Mouse (Mus musculus): Measurements from ENCODE around the gene Ugt1a8. TPM values are rescaled to one million over a fixed set of nuclear protein-coding genes. Genes with fewer than 3 reads are reported as not detected.

Ugt1a8 gene
- polyA plus RNA-seq, 1 experiment from 2014 or later: not detected

GRCm38 (mm10) chr1:88263778-88264177 is 176.2 kb downstream of the Ugt1a8 start:
- Histone ChIP-seq H3K27me3 (no peaks in the 10 kb centered on the region), H3K27ac (replicated peaks) (no peak overlapping the region), H3K4me1 (peaks cover 9% of the 10 kb centered on the region), H3K36me3 (peaks cover 95% of the 10 kb centered on the region), H3K4me2 (replicated peaks) (no peak overlapping the region), H3K4me3 (replicated peaks) (no peak overlapping the region), H3K9ac (no peak overlapping the region), H3K9me3 (replicated peaks) (no peaks in the 10 kb centered on the region; the same call in 1 of the 2 replicates)
- no peak for ATAC-seq (ENCODE audit: insufficient number of reproducible peaks, low FRiP score, low TSS enrichment, low read depth)
- WGBS: 89% methylated on average over 5 of the region's 5 CpGs

- Histone ChIP-seq H3K9me3 (replicated peaks) (no peaks in the 10 kb centered on the region; the same call in 1 of the 2 replicates), H3K4me1 (peaks cover 5% of the 10 kb centered on the region), H3K27ac (replicated peaks) (no peak overlapping the region), H3K9ac (no peak overlapping the region), H3K27me3 (no peaks in the 10 kb centered on the region), H3K4me2 (replicated peaks) (no peak overlapping the region), H3K4me3 (replicated peaks) (no peak overlapping the region), H3K36me3 (peaks cover 100% of the 10 kb centered on the region)
- 90% methylated on average over 7 of the region's 7 CpGs for WGBS
- ATAC-seq (ENCODE audit: insufficient number of reproducible peaks, low FRiP score, low TSS enrichment, low read depth): no peak
Observed at GRCm38 (mm10) chr1:88264237-88264868, 176.7 kb downstream of the Ugt1a8 start.

- no peak overlapping the region for H3K9ac ChIP-seq
- no peak overlapping the region for H3K4me2 ChIP-seq (replicated peaks)
- H3K27me3 ChIP-seq: no peaks in the 10 kb centered on the region
- 80% methylated on average over 4 of the region's 4 CpGs for WGBS
- no peak overlapping the region for H3K4me3 ChIP-seq (replicated peaks)
- H3K27ac ChIP-seq (replicated peaks): no peak overlapping the region
- no peak for ATAC-seq (ENCODE audit: insufficient number of reproducible peaks, low FRiP score, low TSS enrichment, low read depth)
- peaks cover 4% of the 10 kb centered on the region for H3K4me1 ChIP-seq
- no peaks in the 10 kb centered on the region; the same call in 1 of the 2 replicates for H3K9me3 ChIP-seq (replicated peaks)
- peaks cover 100% of the 10 kb centered on the region for H3K36me3 ChIP-seq
Observed at GRCm38 (mm10) chr1:88264869-88265240, 177.2 kb downstream of the Ugt1a8 start.

GRCm38 (mm10) chr1:88266123-88266522 is 178.5 kb downstream of the Ugt1a8 start:
- 89% methylated on average over 13 of the region's 13 CpGs for WGBS
- no peak overlapping the region for H3K27ac ChIP-seq (replicated peaks)
- H3K9ac ChIP-seq: no peak overlapping the region
- H3K4me3 ChIP-seq (replicated peaks): no peak overlapping the region
- peaks cover 90% of the 10 kb centered on the region for H3K36me3 ChIP-seq
- H3K9me3 ChIP-seq (replicated peaks): no peaks in the 10 kb centered on the region; the same call in 1 of the 2 replicates
- no peaks in the 10 kb centered on the region for H3K27me3 ChIP-seq
- ATAC-seq (ENCODE audit: insufficient number of reproducible peaks, low FRiP score, low TSS enrichment, low read depth): no peak
- H3K4me2 ChIP-seq (replicated peaks): no peak overlapping the region
- H3K4me1 ChIP-seq: peaks cover 4% of the 10 kb centered on the region

- no peak for ATAC-seq (ENCODE audit: insufficient number of reproducible peaks, low FRiP score, low TSS enrichment, low read depth)
- WGBS: 93% methylated on average over 6 of the region's 6 CpGs
Observed at GRCm38 (mm10) chr1:88267489-88267888, 179.9 kb downstream of the Ugt1a8 start.

GRCm38 (mm10) chr1:88268070-88268469 is 180.5 kb downstream of the Ugt1a8 start:
- WGBS: 85% methylated on average over 6 of the region's 6 CpGs
- no peak for ATAC-seq (ENCODE audit: insufficient number of reproducible peaks, low FRiP score, low TSS enrichment, low read depth)
- H3K9ac ChIP-seq: no peak overlapping the region

More at GRCm38 (mm10) chr1:88267489-88267888, 179.9 kb downstream of the Ugt1a8 start:
- Histone ChIP-seq H3K4me3 (replicated peaks) (no peak overlapping the region), H3K9me3 (replicated peaks) (no peaks in the 10 kb centered on the region; the same call in 1 of the 2 replicates), H3K4me1 (no peaks in the 10 kb centered on the region), H3K9ac (no peak overlapping the region), H3K27ac (replicated peaks) (no peak overlapping the region), H3K4me2 (replicated peaks) (no peak overlapping the region), H3K36me3 (peaks cover 86% of the 10 kb centered on the region), H3K27me3 (no peaks in the 10 kb centered on the region)

More at GRCm38 (mm10) chr1:88268070-88268469, 180.5 kb downstream of the Ugt1a8 start:
- peaks cover 86% of the 10 kb centered on the region for H3K36me3 ChIP-seq
- no peaks in the 10 kb centered on the region; the same call in 1 of the 2 replicates for H3K9me3 ChIP-seq (replicated peaks)
- H3K4me2 ChIP-seq (replicated peaks): no peak overlapping the region
- no peak overlapping the region for H3K27ac ChIP-seq (replicated peaks)
- no peaks in the 10 kb centered on the region for H3K4me1 ChIP-seq
- H3K27me3 ChIP-seq: no peaks in the 10 kb centered on the region
- H3K4me3 ChIP-seq (replicated peaks): no peak overlapping the region

Other genes starting within 250 kb of the Ugt1a8 start
- gene Dgkd, start 234.5 kb upstream of the Ugt1a8 start, polyA plus RNA-seq (2015; fragmentation: Nextera tagmentation; extraction: Ambion mirVana): 28.9 and 29.8 TPM in 2 replicates
- gene Usp40, start 79.3 kb upstream of the Ugt1a8 start, polyA plus RNA-seq (2015; fragmentation: Nextera tagmentation; extraction: Ambion mirVana): 40.2 and 42.5 TPM in 2 replicates
- gene Ugt1a10, start 32.4 kb upstream of the Ugt1a8 start, polyA plus RNA-seq (2015; fragmentation: Nextera tagmentation; extraction: Ambion mirVana): not detected in 2 replicates
- gene Ugt1a9, start 17.0 kb upstream of the Ugt1a8 start, polyA plus RNA-seq (2015; fragmentation: Nextera tagmentation; extraction: Ambion mirVana): not detected in 2 replicates
- gene Ugt1a7c, start 7.2 kb downstream of the Ugt1a8 start, polyA plus RNA-seq (2015; fragmentation: Nextera tagmentation; extraction: Ambion mirVana): 3.0 and 4.9 TPM in 2 replicates
- 2.1 and 3.7 TPM in 2 replicates for gene Ugt1a6b, start 15.4 kb downstream of the Ugt1a8 start, polyA plus RNA-seq (2015; fragmentation: Nextera tagmentation; extraction: Ambion mirVana)
- gene Ugt1a6a, start 47.0 kb downstream of the Ugt1a8 start, polyA plus RNA-seq (2015; fragmentation: Nextera tagmentation; extraction: Ambion mirVana): 16.8 and 18.0 TPM in 2 replicates
- not detected in 2 replicates for gene Ugt1a5, start 78.2 kb downstream of the Ugt1a8 start, polyA plus RNA-seq (2015; fragmentation: Nextera tagmentation; extraction: Ambion mirVana)
- 0.33 TPM in 1 of 2 replicates, not detected in the other for gene Ugt1a2, start 112.8 kb downstream of the Ugt1a8 start, polyA plus RNA-seq (2015; fragmentation: Nextera tagmentation; extraction: Ambion mirVana)
- 9.4 and 10.8 TPM in 2 replicates for gene Dnajb3, start 118.0 kb downstream of the Ugt1a8 start, polyA plus RNA-seq (2015; fragmentation: Nextera tagmentation; extraction: Ambion mirVana)
- gene Ugt1a1, start 124.1 kb downstream of the Ugt1a8 start, polyA plus RNA-seq (2015; fragmentation: Nextera tagmentation; extraction: Ambion mirVana): 2.0 and 2.2 TPM in 2 replicates
- 0.98 and 1.4 TPM in 2 replicates for gene Mroh2a, start 139.2 kb downstream of the Ugt1a8 start, polyA plus RNA-seq (2015; fragmentation: Nextera tagmentation; extraction: Ambion mirVana)
- 153 and 161 TPM in 2 replicates for gene Hjurp, start 189.8 kb downstream of the Ugt1a8 start, polyA plus RNA-seq (2015; fragmentation: Nextera tagmentation; extraction: Ambion mirVana)
- 0.05 TPM in 1 of 2 replicates, not detected in the other for gene Trpm8, start 189.8 kb downstream of the Ugt1a8 start, polyA plus RNA-seq (2015; fragmentation: Nextera tagmentation; extraction: Ambion mirVana)